14 mouse cellular contexts compared by ENCODE assay signal in genomic region chr19:6449841-6450240, GRCm38 (mm10). TPM values are rescaled to one million over a fixed set of nuclear protein-coding genes. Genes with fewer than 3 reads are reported as not detected.
"Had no signal": no experiment of that assay in that cellular context is flagged by ENCODE, and none has a peak within 500 bp of the region (broad histone marks: within the 10 kb centered on the region; RNA-seq: fewer than 3 reads in every experiment).

No protein-coding gene starts in this region.

- H3K4me3 ChIP-seq: limb, embryonic 13.5 days; liver, embryonic 15.5 days; neural tube, embryonic 15.5 days had no signal

- H3K27ac ChIP-seq: kidney, postnatal 0 days; limb, embryonic 13.5 days; liver, embryonic 15.5 days; neural tube, embryonic 15.5 days; stomach, postnatal 0 days had no signal

- ATAC-seq: lung, postnatal 0 days had no signal

- H3K27me3 ChIP-seq: neural tube, embryonic 15.5 days had no signal

- H3K9ac ChIP-seq: limb, embryonic 13.5 days; liver, embryonic 15.5 days had no signal

- DNase-seq: kidney, adult 11 months; kidney, adult 9 months; kidney, postnatal 4 days; lung, adult 2 months; lung, postnatal 36 days; thymus, postnatal 4 days had no signal

- H3K9me3 ChIP-seq: limb, embryonic 13.5 days; liver, embryonic 15.5 days; neural tube, embryonic 15.5 days had no signal

- H3K36me3 ChIP-seq: limb, embryonic 13.5 days; liver, embryonic 15.5 days; neural tube, embryonic 15.5 days had no signal

- H3K4me2 ChIP-seq: limb, embryonic 13.5 days; liver, embryonic 11.5 days; liver, embryonic 15.5 days; neural tube, embryonic 15.5 days had no signal

RNA-seq across cellular contexts. Expression of gene Nrxn2, which starts 31.3 kb away (rescaled TPM):
- total RNA-seq: megakaryocyte progenitor cell, adult 5-6 weeks had no signal
